In the genomic region with DNA sequence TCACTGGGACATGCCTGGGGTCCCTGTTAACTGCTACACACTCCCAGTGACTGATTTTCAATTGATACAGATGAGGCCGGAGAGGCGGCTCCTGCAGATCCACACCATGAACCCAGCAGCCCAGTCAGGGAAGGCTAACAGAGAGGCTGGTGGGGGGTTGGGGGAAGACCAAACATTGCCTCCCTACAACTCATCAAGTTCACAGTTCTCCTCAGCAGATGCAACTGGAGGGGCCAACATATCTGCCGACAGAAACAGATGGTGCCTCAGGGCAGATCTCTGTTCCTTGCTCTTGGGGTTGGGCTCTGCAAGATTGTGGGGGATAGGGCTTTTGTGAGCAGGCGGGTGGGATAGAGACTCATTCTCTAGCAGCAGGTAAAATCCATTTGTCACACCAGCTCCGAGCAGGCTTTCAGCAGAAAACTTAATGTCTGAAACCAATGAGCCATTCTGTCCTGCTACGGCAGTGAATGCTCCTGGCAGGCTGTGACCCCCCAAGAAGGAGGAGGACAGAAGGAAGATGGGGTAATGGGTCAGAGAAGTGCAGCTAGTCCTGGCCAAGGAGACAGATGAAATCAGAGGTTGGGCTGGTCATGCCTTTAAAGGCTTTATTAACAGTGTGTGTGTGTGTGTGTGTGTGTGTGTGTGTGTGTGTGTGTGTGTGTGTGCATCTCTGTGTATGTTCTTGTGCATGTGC, we compare ENCODE assay signal across 13 mouse cellular contexts.
DNase-seq lines count a peak whose midpoint lies in the region; ATAC-seq lines count a peak whose summit lies in the region.
"Had no signal": no experiment of that assay in that cellular context is flagged by ENCODE, and none has a peak within 500 bp of the region (broad histone marks: within the 10 kb centered on the region; RNA-seq: fewer than 3 reads in every experiment).

No protein-coding gene starts in this region.

- no peak overlapping the region for H3K9ac ChIP-seq in kidney, embryonic 15.5 days
- no peak overlapping the region for H3K9ac ChIP-seq in hindbrain, embryonic 15.5 days
- no peak overlapping the region for H3K9ac ChIP-seq in neural tube, embryonic 11.5 days (ENCODE audit: low read length)
- H3K9ac ChIP-seq: lung, embryonic 15.5 days had no signal

- H3K4me2 ChIP-seq in kidney, embryonic 15.5 days: no peak overlapping the region
- H3K4me2 ChIP-seq in hindbrain, embryonic 15.5 days: no peak overlapping the region
- no peak overlapping the region for H3K4me2 ChIP-seq in neural tube, embryonic 11.5 days (ENCODE audit: low read depth)
- H3K4me2 ChIP-seq: lung, embryonic 15.5 days had no signal

- H3K36me3 ChIP-seq in kidney, embryonic 15.5 days: no peaks in the 10 kb centered on the region
- H3K36me3 ChIP-seq in hindbrain, embryonic 15.5 days: no peaks in the 10 kb centered on the region
- no peaks in the 10 kb centered on the region for H3K36me3 ChIP-seq in neural tube, embryonic 11.5 days (ENCODE audit: control insufficient read depth, insufficient read depth, low read length)
- H3K36me3 ChIP-seq: lung, embryonic 15.5 days had no signal

- ATAC-seq in kidney, embryonic 15.5 days (replicated peaks; ENCODE audit: low FRiP score): peak; percentile 78
- ATAC-seq in hindbrain, embryonic 15.5 days (ENCODE audit: low FRiP score, low read depth): peak; percentile 43
- peak; percentile 67; the same call in 1 of the 2 replicates for ATAC-seq in neural tube, embryonic 11.5 days (ENCODE audit: insufficient read depth, low FRiP score, low TSS enrichment)

- H3K27me3 ChIP-seq in kidney, embryonic 15.5 days: peaks cover 9% of the 10 kb centered on the region; the same call in 1 of the 2 replicates
- H3K27me3 ChIP-seq in hindbrain, embryonic 15.5 days: no peaks in the 10 kb centered on the region
- no peaks in the 10 kb centered on the region for H3K27me3 ChIP-seq in neural tube, embryonic 11.5 days (ENCODE audit: control insufficient read depth, insufficient read depth, low read length)
- H3K27me3 ChIP-seq: lung, embryonic 15.5 days had no signal

- WGBS in kidney, embryonic 15.5 days: 25% methylated on average over 6 of the region's 6 CpGs
- 21% methylated on average over 6 of the region's 6 CpGs for WGBS in hindbrain, embryonic 15.5 days
- 13% methylated on average over 6 of the region's 6 CpGs for WGBS in neural tube, embryonic 11.5 days

- no peak for DNase-seq in kidney, postnatal 10 days
- peak; percentile 24 for DNase-seq in embryo, embryonic 9.5 days (ENCODE audit: extremely low spot score)
- DNase-seq in neural tube, embryonic 11.5 days (ENCODE audit: low spot score): peak; percentile 46
- no peak for DNase-seq in lung, postnatal 4 days
- no peak for DNase-seq in adrenal gland, postnatal 36 days
- DNase-seq in layer of hippocampus, adult 9-10 months (ENCODE audit: low spot score): no peak
- DNase-seq: B cell, adult 2 months; heart, adult 18-20 months; heart, postnatal 4 days; right cerebral cortex, adult 18-20 months had no signal

- no peak overlapping the region for H3K27ac ChIP-seq in kidney, embryonic 15.5 days
- H3K27ac ChIP-seq in hindbrain, embryonic 15.5 days (replicated peaks): peak overlapping the region; percentile 27; the same call in 1 of the 2 replicates
- no peak overlapping the region for H3K27ac ChIP-seq in neural tube, embryonic 11.5 days (ENCODE audit: low read depth, low read length)
- H3K27ac ChIP-seq: lung, embryonic 15.5 days had no signal

- H3K9me3 ChIP-seq in kidney, embryonic 15.5 days (replicated peaks): no peaks in the 10 kb centered on the region
- no peaks in the 10 kb centered on the region for H3K9me3 ChIP-seq in hindbrain, embryonic 15.5 days
- H3K9me3 ChIP-seq in neural tube, embryonic 11.5 days (ENCODE audit: control insufficient read depth, low read length): no peaks in the 10 kb centered on the region
- H3K9me3 ChIP-seq: lung, embryonic 15.5 days had no signal

- peaks cover 16% of the 10 kb centered on the region for H3K4me1 ChIP-seq in kidney, embryonic 15.5 days
- peaks cover 35% of the 10 kb centered on the region for H3K4me1 ChIP-seq in hindbrain, embryonic 15.5 days (replicated peaks)
- H3K4me1 ChIP-seq in neural tube, embryonic 11.5 days (ENCODE audit: control insufficient read depth, insufficient read depth, low read length): peaks cover 16% of the 10 kb centered on the region

- no peak overlapping the region for H3K4me3 ChIP-seq in kidney, embryonic 15.5 days (replicated peaks)
- no peak overlapping the region for H3K4me3 ChIP-seq in hindbrain, embryonic 15.5 days
- no peak overlapping the region for H3K4me3 ChIP-seq in neural tube, embryonic 11.5 days (ENCODE audit: low read depth, low read length)
- H3K4me3 ChIP-seq: lung, embryonic 15.5 days had no signal

Comparison
In these comparisons a context has a peak if more than half of its experiments do, and no peak if none do; other contexts are left out.
1. DNase-seq: peak in embryo, embryonic 9.5 days (single experiment) and neural tube, embryonic 11.5 days (single experiment); none in kidney, postnatal 10 days (single experiment), lung, postnatal 4 days (0 of 2), adrenal gland, postnatal 36 days (0 of 2) and layer of hippocampus, adult 9-10 months (single experiment).
2. Peak in every context shown above with its lines, with median percentiles within 50 percentile points of each other: ATAC-seq.